In genomic region chr1:193090211-193090871, GRCm38 (mm10) we compare ENCODE assay signal across 9 mouse cellular contexts. TPM values are rescaled to one million over a fixed set of nuclear protein-coding genes. Genes with fewer than 3 reads are reported as not detected.
DNase-seq lines count a peak whose midpoint lies in the region; ATAC-seq and TF ChIP-seq lines count a peak whose summit lies in the region.
"Had no signal": no experiment of that assay in that cellular context is flagged by ENCODE, and none has a peak within 500 bp of the region (broad histone marks: within the 10 kb centered on the region; RNA-seq: fewer than 3 reads in every experiment).

No protein-coding gene starts in this region.

- peaks cover 14% of the 10 kb centered on the region for H3K4me1 ChIP-seq in forebrain, embryonic 10.5 days
- H3K4me1 ChIP-seq in forebrain, embryonic 11.5 days (replicated peaks; ENCODE audit: control insufficient read depth, insufficient read depth, low read length), result peaks cover 3% of the 10 kb centered on the region; the same call in 1 of the 2 replicates
- peaks cover 15% of the 10 kb centered on the region; the same call in 1 of the 2 replicates for H3K4me1 ChIP-seq in forebrain, embryonic 12.5 days
- H3K4me1 ChIP-seq in hindbrain, embryonic 14.5 days (replicated peaks; ENCODE audit: control insufficient read depth, insufficient read depth, low read length), result peaks cover 14% of the 10 kb centered on the region; the same call in 1 of the 2 replicates
- peaks cover 33% of the 10 kb centered on the region for H3K4me1 ChIP-seq in olfactory bulb, adult 2 months (ENCODE audit: control insufficient read depth, insufficient read depth, low read length)

- 0 out of 2 replicates have a peak overlapping the region, but pooled peaks have one; percentile 16 for H3K27ac ChIP-seq in forebrain, embryonic 10.5 days
- H3K27ac ChIP-seq in forebrain, embryonic 11.5 days (ENCODE audit: low read depth, low read length), result no peak overlapping the region
- 0 out of 2 replicates have a peak overlapping the region, but pooled peaks have one; percentile 19 for H3K27ac ChIP-seq in forebrain, embryonic 12.5 days
- H3K27ac ChIP-seq in hindbrain, embryonic 14.5 days, result peak overlapping the region; percentile 67
- H3K27ac ChIP-seq in olfactory bulb, adult 2 months (ENCODE audit: insufficient read depth, low read depth, low read length), result peak overlapping the region; percentile 16; the same call in 1 of the 2 replicates

- H3K4me2 ChIP-seq in forebrain, embryonic 11.5 days (ENCODE audit: low read depth, low read length, severe bottlenecking), result no peak overlapping the region
- H3K4me2 ChIP-seq in forebrain, embryonic 12.5 days, result no peak overlapping the region
- no peak overlapping the region for H3K4me2 ChIP-seq in hindbrain, embryonic 14.5 days (replicated peaks)
- H3K4me2 ChIP-seq: lung, embryonic 14.5 days had no signal

- TF ChIP-seq CTCF in olfactory bulb, adult 2 months (IDR thresholded peaks at IDR 0.05; ENCODE audit: insufficient read depth, low read depth, low read length), result no peak

- WGBS in forebrain, embryonic 10.5 days, result 81% methylated on average over 18 of the region's 18 CpGs
- WGBS in forebrain, embryonic 11.5 days, result 62% methylated on average over 18 of the region's 18 CpGs
- WGBS in forebrain, embryonic 12.5 days, result 50% methylated on average over 18 of the region's 18 CpGs
- 57% methylated on average over 18 of the region's 18 CpGs for WGBS in hindbrain, embryonic 14.5 days
- WGBS in olfactory bulb, adult 2 months, result 30% methylated on average over 18 of the region's 18 CpGs

- no peak for ATAC-seq in forebrain, embryonic 11.5 days (replicated peaks; ENCODE audit: low FRiP score)
- ATAC-seq in forebrain, embryonic 12.5 days (ENCODE audit: low FRiP score), result no peak; the same call in 1 of the 2 replicates
- ATAC-seq in hindbrain, embryonic 14.5 days (ENCODE audit: low FRiP score), result 0 out of 2 replicates have a peak, but pooled peaks have one; percentile 52

- H3K9ac ChIP-seq in forebrain, embryonic 11.5 days (ENCODE audit: low read length), result no peak overlapping the region
- H3K9ac ChIP-seq in forebrain, embryonic 12.5 days, result no peak overlapping the region
- no peak overlapping the region for H3K9ac ChIP-seq in hindbrain, embryonic 14.5 days
- H3K9ac ChIP-seq: lung, embryonic 14.5 days had no signal

- no peak for DNase-seq in forebrain, embryonic 10.5 days (ENCODE audit: extremely low spot score, low spot score)
- no peak for DNase-seq in forebrain, embryonic 11.5 days (ENCODE audit: low spot score)
- DNase-seq in adipocyte (ENCODE audit: low spot score), result peak; percentile 94
- DNase-seq in hindbrain, embryonic 14.5 days (ENCODE audit: low spot score), result peak; percentile 47
- no peak for DNase-seq in kidney, postnatal 10 days
- no peak for DNase-seq in embryo, embryonic 10 days (ENCODE audit: low spot score)
- DNase-seq: lung, embryonic 14.5 days had no signal

- TF ChIP-seq POLR2A in olfactory bulb, adult 2 months (IDR thresholded peaks at IDR 0.05; ENCODE audit: insufficient read depth, low read depth, low read length), result no peak

- H3K9me3 ChIP-seq in forebrain, embryonic 10.5 days, result no peaks in the 10 kb centered on the region
- no peaks in the 10 kb centered on the region for H3K9me3 ChIP-seq in forebrain, embryonic 11.5 days (ENCODE audit: control insufficient read depth, low read length)
- H3K9me3 ChIP-seq in forebrain, embryonic 12.5 days, result no peaks in the 10 kb centered on the region
- no peaks in the 10 kb centered on the region for H3K9me3 ChIP-seq in hindbrain, embryonic 14.5 days (ENCODE audit: control insufficient read depth, low read length)

- H3K27me3 ChIP-seq in forebrain, embryonic 10.5 days (ENCODE audit: poor library complexity, severe bottlenecking), result no peaks in the 10 kb centered on the region
- H3K27me3 ChIP-seq in forebrain, embryonic 11.5 days (ENCODE audit: control insufficient read depth, insufficient read depth, low read length), result no peaks in the 10 kb centered on the region
- no peaks in the 10 kb centered on the region for H3K27me3 ChIP-seq in forebrain, embryonic 12.5 days
- H3K27me3 ChIP-seq in hindbrain, embryonic 14.5 days (ENCODE audit: control insufficient read depth, insufficient read depth, low read length), result no peaks in the 10 kb centered on the region

- H3K4me3 ChIP-seq in forebrain, embryonic 10.5 days, result no peak overlapping the region
- H3K4me3 ChIP-seq in forebrain, embryonic 11.5 days (ENCODE audit: low read depth, low read length), result no peak overlapping the region
- H3K4me3 ChIP-seq in forebrain, embryonic 12.5 days (replicated peaks), result no peak overlapping the region
- no peak overlapping the region for H3K4me3 ChIP-seq in hindbrain, embryonic 14.5 days (replicated peaks; ENCODE audit: low read length)
- no peak overlapping the region for H3K4me3 ChIP-seq in olfactory bulb, adult 2 months (ENCODE audit: insufficient read depth, low read depth, low read length)

- H3K36me3 ChIP-seq in forebrain, embryonic 10.5 days (replicated peaks), result no peaks in the 10 kb centered on the region
- H3K36me3 ChIP-seq in forebrain, embryonic 11.5 days (ENCODE audit: control insufficient read depth, insufficient read depth, low read length), result no peaks in the 10 kb centered on the region
- H3K36me3 ChIP-seq in forebrain, embryonic 12.5 days (replicated peaks), result no peaks in the 10 kb centered on the region
- H3K36me3 ChIP-seq in hindbrain, embryonic 14.5 days (replicated peaks; ENCODE audit: control insufficient read depth, insufficient read depth), result no peaks in the 10 kb centered on the region

RNA-seq across cellular contexts. Expression of gene Diexf, which starts 39.7 kb away (rescaled TPM):
- 10.2 TPM in 2 replicates for polyA plus RNA-seq in forebrain, embryonic 10.5 days (2016; fragmentation: Nextera tagmentation; extraction: Ambion mirVana)
- polyA plus RNA-seq in forebrain, embryonic 11.5 days (2014; fragmentation: Nextera tagmentation; extraction: Ambion mirVana), result 9.8 and 13.2 TPM in 2 replicates
- polyA plus RNA-seq in forebrain, embryonic 12.5 days (2016; fragmentation: Nextera tagmentation; extraction: Ambion mirVana), result 9.5 and 9.7 TPM in 2 replicates
- 8.0 and 8.4 TPM in 2 replicates for polyA plus RNA-seq in hindbrain, embryonic 14.5 days (2014; fragmentation: Nextera tagmentation; extraction: Ambion mirVana)
- polyA plus RNA-seq in olfactory bulb, adult 2 months (2012; ENCODE audit: insufficient read depth, insufficient read length, low replicate concordance, missing spikeins), result 406 TPM in 1 of 2 replicates, not detected in the other

RNA-seq across cellular contexts. Expression of gene Syt14, which starts 54.8 kb away (rescaled TPM):
- 4.4 and 4.5 TPM in 2 replicates for polyA plus RNA-seq in forebrain, embryonic 10.5 days (2016; fragmentation: Nextera tagmentation; extraction: Ambion mirVana)
- polyA plus RNA-seq in forebrain, embryonic 11.5 days (2014; fragmentation: Nextera tagmentation; extraction: Ambion mirVana), result 8.4 and 8.8 TPM in 2 replicates
- polyA plus RNA-seq in forebrain, embryonic 12.5 days (2016; fragmentation: Nextera tagmentation; extraction: Ambion mirVana), result 9.2 and 9.8 TPM in 2 replicates
- 9.1 and 10.5 TPM in 2 replicates for polyA plus RNA-seq in hindbrain, embryonic 14.5 days (2014; fragmentation: Nextera tagmentation; extraction: Ambion mirVana)
- polyA plus RNA-seq in olfactory bulb, adult 2 months (2012; ENCODE audit: insufficient read depth, insufficient read length, low replicate concordance, missing spikeins), result not detected in 2 replicates

Comparison
In these comparisons a context has a peak if more than half of its experiments do, and no peak if none do; other contexts are left out.
1. DNase-seq: peak in adipocyte (single experiment) and hindbrain, embryonic 14.5 days (single experiment); none in forebrain, embryonic 10.5 days (single experiment), forebrain, embryonic 11.5 days (single experiment), kidney, postnatal 10 days (single experiment) and embryo, embryonic 10 days (single experiment).
2. RNA of gene Diexf, which starts 39.7 kb away (polyA plus RNA-seq): 406 TPM in olfactory bulb, adult 2 months; 9.8 to 13.2 TPM in forebrain, embryonic 11.5 days, 10.2 TPM in forebrain, embryonic 10.5 days, 9.5 to 9.7 TPM in forebrain, embryonic 12.5 days and 8.0 to 8.4 TPM in hindbrain, embryonic 14.5 days; every median in the first group is over 10 times any median in the second.